Mouse (Mus musculus) testis, adult 2 months (tissue): ENCODE data around the gene Cnnm4. TPM values are rescaled to one million over a fixed set of nuclear protein-coding genes. Genes with fewer than 3 reads are reported as not detected.

Experiments
- H3K27ac ChIP-seq: fragments of 200-500 bp; 2 replicates; pipeline ENCODE4 v1.5.1; 2012; ENCODE audit warnings: low read depth, low read length; ENCODE audit not compliant: control insufficient read depth, insufficient read depth
- H3K27me3 ChIP-seq: fragments of 200-500 bp; 2 replicates; pipeline ENCODE4 v1.6.1; 2012; ENCODE audit warnings: mild to moderate bottlenecking, low read length, moderate library complexity; ENCODE audit not compliant: control insufficient read depth, insufficient read depth
- H3K36me3 ChIP-seq: fragments of 200-500 bp; 2 replicates; pipeline ENCODE4 v1.6.1; 2012; ENCODE audit warnings: mild to moderate bottlenecking, low read length; ENCODE audit not compliant: control insufficient read depth, insufficient read depth
- H3K4me1 ChIP-seq: fragments of 200-500 bp; 2 replicates; pipeline ENCODE4 v1.6.1; 2012; ENCODE audit warnings: low read length; ENCODE audit not compliant: control insufficient read depth, insufficient read depth
- H3K4me3 ChIP-seq: fragments of 200-500 bp; 2 replicates; pipeline ENCODE4 v1.5.1; 2012; ENCODE audit warnings: low read depth, mild to moderate bottlenecking, low read length, moderate library complexity, mixed read lengths; ENCODE audit not compliant: control insufficient read depth
- CTCF ChIP-seq: fragments of 200-500 bp; IDR thresholded peaks from 2 replicates; pipeline ENCODE4 v1.5.1; 2012; ENCODE audit warnings: low read depth, mild to moderate bottlenecking, inconsistent platforms, low read length, moderate library complexity; ENCODE audit not compliant: control insufficient read depth, insufficient read depth, insufficient replicate concordance
- POLR2A ChIP-seq: fragments of 200-500 bp; IDR thresholded peaks from 2 replicates; pipeline ENCODE4 v1.6.1; 2012; ENCODE audit warnings: low read depth, mild to moderate bottlenecking, inconsistent platforms, low read length, moderate library complexity; ENCODE audit not compliant: control insufficient read depth
- polyA plus RNA-seq: library from polyadenylated mRNA; depleted of rRNA; stranded (reverse); fragments of >200 nt; gene quantifications from 2 replicates; pipeline ENCODE4 v1.2.3, GENCODE M21; 2012

The Cnnm4 gene
- polyA plus RNA-seq, 1 experiment = 14.6 TPM

DNA sequence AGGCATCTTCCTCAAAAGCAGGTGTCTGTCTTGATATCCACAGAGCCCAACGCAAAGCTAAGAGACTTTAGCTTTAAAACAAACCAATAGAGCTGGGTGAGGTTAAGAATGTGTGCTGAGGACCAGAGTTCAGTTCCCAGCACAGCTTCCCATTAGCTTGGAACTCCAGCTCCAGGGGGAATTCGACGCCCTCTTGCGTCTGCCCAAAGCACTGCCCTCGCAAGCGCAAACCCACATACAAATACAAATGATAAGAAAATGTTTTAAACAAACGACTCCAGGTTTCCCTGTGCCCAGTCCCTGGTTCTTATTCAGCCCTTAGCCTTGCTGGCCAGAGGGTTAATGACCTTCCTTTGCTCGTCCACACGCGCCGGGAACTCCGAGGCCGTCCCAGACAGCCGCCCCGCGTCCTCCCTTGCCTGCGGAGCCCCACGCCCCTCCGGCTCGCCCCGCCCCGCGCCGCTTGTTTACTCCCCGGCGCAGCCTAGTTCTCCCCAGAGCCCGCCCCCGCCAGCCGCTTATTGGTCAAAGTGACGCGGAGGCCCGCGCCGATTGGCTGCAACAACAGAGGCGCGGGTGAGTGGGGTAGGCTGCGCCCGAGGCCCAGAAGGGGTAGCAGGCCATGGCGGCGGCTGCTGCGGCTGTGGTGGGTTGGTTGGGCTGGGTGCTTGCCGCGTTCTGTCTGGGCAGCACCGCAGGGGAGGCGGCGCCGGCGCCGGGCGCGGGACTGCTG is 40.0 kb downstream of the Cnnm4 start, which contains the start of gene Cnnm3:
Cnnm3 (plus strand) TSS at position 579 of the 733 bp plus-strand sequence.
- Histone ChIP-seq H3K4me1 (peaks cover 8% of the 10 kb centered on the region), H3K36me3 (peaks cover 1% of the 10 kb centered on the region; the same call in 1 of the 2 replicates), H3K27ac (peak within 1 kb of the TSS; percentile 91), H3K27me3 (no peaks in the 10 kb centered on the region), H3K4me3 (peak within 1 kb of the TSS; percentile 92)
- TF ChIP-seq POLR2A = peak; percentile 87
- TF ChIP-seq CTCF = peak; percentile 41; the same call in 1 of the 2 replicates

DNA sequence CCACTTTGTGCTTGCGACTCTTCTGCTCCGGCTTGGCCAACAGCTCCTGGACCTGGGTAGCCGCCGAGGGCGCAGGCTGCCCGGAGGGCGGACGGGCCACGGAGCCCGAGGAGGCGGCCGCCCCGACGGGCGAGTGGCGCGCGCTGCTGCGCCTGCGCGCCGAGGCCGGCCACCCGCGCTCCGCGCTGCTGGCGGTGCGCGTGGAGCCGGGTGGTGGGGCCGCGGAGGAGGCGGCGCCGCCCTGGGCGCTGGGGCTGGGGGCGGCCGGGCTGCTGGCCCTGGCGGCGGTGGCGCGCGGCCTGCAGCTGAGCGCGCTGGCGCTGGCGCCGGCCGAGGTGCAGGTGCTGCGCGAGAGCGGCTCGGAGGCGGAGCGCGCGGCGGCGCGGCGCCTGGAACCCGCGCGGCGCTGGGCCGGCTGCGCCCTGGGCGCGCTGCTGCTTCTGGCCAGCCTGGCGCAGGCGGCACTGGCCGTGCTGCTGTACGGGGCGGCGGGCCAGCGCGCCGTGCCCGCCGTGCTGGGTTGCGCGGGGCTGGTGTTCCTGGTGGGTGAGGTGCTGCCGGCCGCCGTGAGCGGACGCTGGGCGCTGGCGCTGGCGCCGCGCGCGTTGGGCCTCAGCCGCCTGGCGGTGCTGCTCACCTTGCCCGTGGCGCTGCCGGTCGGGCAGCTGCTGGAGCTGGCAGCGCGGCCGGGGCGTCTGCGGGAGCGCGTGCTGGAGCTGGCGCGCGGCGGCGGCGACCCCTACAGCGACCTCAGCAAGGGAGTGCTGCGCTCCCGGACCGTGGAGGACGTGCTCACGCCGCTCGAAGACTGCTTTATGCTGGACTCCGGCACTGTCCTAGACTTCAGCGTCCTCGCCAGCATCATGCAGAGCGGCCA is 40.9 kb downstream of the Cnnm4 start:
- TF ChIP-seq POLR2A (no peak; the same call in 1 of the 2 replicates), CTCF (no peak)

DNA sequence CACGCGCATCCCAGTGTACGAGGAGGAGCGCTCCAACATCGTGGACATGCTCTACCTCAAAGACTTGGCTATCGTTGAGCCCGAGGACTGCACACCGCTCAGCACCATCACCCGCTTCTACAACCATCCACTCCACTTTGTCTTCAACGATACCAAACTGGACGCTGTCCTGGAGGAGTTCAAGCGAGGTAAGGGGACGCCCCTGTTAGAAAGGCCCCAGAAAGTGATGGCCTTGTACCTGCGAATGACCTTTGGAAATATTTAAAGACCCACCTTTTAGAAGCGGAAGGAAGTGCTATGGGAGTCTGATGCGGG is 41.5 kb downstream of the Cnnm4 start:
- Histone ChIP-seq H3K4me3 (peak overlapping the region; percentile 92), H3K4me1 (peaks cover 8% of the 10 kb centered on the region), H3K27me3 (no peaks in the 10 kb centered on the region), H3K36me3 (no peaks in the 10 kb centered on the region), H3K27ac (no peak overlapping the region)
- TF ChIP-seq CTCF = no peak
- TF ChIP-seq POLR2A = no peak

More for the DNA sequence above, 40.9 kb downstream of the Cnnm4 start:
- H3K27ac ChIP-seq = peak overlapping the region; percentile 91
- H3K27me3 ChIP-seq = no peaks in the 10 kb centered on the region
- H3K4me1 ChIP-seq = peaks cover 8% of the 10 kb centered on the region
- peak overlapping the region; percentile 92 for H3K4me3 ChIP-seq
- H3K36me3 ChIP-seq = no peaks in the 10 kb centered on the region

DNA sequence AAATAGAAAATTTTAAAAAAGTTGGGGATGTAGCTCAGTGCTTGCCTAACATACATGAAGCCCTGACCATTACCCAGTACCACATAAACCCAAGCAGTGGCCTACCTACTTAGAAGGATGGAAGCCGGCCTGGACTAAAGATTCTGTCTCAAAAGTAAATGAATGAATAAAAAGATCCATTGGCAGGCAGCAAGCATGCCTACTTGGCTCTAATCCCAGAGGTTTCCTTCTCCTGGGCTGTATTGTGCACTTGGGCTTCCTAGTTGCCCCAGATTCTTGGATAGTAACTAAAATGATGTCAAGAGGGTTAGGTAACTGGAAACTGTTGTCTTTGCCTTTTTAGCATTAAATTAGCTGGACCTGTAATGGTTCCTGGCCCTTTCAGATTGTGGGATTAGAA is 41.9 kb downstream of the Cnnm4 start:
- Histone ChIP-seq H3K27ac (no peak overlapping the region), H3K36me3 (no peaks in the 10 kb centered on the region), H3K4me1 (peaks cover 8% of the 10 kb centered on the region), H3K4me3 (no peak overlapping the region), H3K27me3 (no peaks in the 10 kb centered on the region)
- no peak for TF ChIP-seq CTCF
- no peak for TF ChIP-seq POLR2A

DNA sequence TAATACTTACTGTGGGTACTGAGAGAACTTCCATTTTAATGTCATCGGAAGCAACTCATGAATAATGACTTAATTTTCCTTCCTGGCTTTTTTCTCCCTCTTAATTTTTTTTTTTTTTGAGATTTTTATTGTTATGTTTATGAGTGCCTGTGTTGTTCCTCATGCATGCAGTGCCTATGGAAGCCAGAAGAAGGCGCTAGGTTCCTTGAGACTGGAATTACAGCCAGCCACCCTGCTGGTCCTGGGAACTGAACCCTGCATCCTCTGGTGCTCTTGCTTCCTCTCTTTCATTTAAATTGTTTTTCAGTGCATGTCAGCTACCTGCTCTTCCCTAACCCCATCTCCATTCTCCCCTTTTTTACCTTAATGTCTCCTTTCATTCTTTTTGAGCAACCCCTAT is 42.3 kb downstream of the Cnnm4 start:
- no peak overlapping the region for H3K4me3 ChIP-seq
- peak; percentile 20; the same call in 1 of the 2 replicates for TF ChIP-seq CTCF
- TF ChIP-seq POLR2A = no peak

DNA sequence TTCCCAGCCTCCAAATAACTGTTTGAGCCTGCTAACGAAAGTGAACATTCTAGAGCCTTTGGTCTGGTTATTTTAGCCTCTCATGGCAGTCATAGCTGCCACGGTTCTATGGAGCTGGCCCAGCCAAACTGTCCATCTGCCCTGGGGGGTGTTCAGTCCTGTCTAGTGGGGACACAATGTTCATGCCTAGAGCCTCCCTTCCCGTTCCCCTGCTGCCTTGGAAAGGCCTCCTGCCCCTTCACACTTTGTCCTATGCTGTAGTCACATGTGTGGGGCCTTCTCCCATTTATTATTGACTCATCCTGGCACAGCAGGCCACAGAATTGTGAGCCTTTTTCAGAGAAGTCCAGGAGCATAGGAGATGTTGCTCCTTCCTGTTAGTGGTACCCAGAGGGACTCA is 46.8 kb downstream of the Cnnm4 start:
- Histone ChIP-seq H3K4me1 (peaks cover under 1% of the 10 kb centered on the region; the same call in 1 of the 2 replicates), H3K27ac (no peak overlapping the region), H3K36me3 (no peaks in the 10 kb centered on the region; the same call in 1 of the 2 replicates), H3K4me3 (no peak overlapping the region), H3K27me3 (no peaks in the 10 kb centered on the region)
- no peak for TF ChIP-seq POLR2A
- TF ChIP-seq CTCF = no peak

More for the DNA sequence above, 42.3 kb downstream of the Cnnm4 start:
- Histone ChIP-seq H3K27me3 (no peaks in the 10 kb centered on the region), H3K27ac (no peak overlapping the region), H3K4me1 (peaks cover 8% of the 10 kb centered on the region), H3K36me3 (no peaks in the 10 kb centered on the region)

DNA sequence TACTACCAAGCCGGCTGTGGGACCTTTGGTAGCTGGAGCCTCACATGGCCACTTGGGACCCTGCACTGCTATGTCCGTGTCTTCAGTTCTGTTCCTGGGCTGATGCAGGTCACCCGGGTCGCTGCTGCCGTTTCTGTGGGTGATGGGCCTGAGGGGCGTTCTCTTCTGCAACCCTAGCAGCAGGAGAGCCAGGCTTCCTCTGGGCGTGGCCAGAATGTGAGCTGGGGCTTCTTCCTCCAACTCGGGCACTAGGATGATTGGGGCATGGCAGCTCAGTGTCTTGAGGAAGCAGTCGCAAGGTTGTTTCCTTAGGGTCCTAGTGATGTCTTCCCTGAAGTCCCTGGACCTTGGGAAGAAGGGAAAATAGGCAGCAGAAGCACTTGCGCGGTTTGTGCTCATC is 48.2 kb downstream of the Cnnm4 start:
- Histone ChIP-seq H3K4me3 (no peak overlapping the region), H3K27ac (no peak overlapping the region), H3K36me3 (no peaks in the 10 kb centered on the region; the same call in 1 of the 2 replicates), H3K27me3 (no peaks in the 10 kb centered on the region), H3K4me1 (no peaks in the 10 kb centered on the region)
- TF ChIP-seq CTCF (no peak), POLR2A (no peak)
